Mouse (Mus musculus): ENCODE measurements around the gene Baiap2. TPM values are rescaled to one million over a fixed set of nuclear protein-coding genes. Genes with fewer than 3 reads are reported as not detected.

Baiap2 gene
- total RNA-seq, 2 experiments from 2014 or later = 4.1 to 6.3 TPM

DNA sequence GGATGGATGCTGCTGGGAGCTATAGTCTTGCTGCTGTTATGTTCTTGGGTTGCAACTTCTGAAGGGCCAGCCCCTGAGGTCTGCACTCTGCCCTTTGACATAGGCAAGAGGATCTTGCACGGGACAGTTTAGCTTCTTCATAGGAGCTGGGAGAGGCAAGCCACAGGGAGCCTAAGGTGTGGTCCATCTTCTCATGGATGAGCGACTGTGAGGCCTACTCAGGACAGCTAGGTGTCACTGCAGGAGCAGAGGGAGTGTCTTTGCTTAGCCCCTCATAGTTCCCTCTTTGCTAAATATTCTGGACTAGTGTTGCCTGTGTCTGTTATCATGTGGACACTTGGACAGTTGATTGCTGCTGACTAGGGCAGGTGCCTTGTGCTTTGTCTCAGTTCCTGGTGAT lies 5.3 kb downstream of the Baiap2 start:
- DNase-seq = no peak

DNA sequence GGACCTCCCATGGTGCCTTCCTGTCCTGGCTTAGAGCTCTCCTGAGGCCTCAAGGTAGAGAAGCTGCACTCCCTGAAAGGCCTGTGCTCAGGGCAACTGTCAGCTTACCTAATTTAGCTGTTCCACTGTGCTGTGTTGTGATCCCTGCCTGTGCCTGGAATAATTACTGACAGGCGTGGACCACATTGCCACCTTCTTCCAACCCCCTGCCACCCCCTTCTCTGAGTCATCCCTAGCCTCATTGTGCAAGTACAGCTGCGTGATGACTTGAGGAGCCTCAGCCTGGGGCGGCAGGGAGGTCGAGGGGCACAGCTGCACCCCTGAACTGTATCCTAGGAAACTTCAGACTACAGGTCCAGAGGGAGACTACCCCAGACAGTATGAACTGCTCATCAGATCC lies 5.7 kb downstream of the Baiap2 start:
- DNase-seq = no peak

DNA sequence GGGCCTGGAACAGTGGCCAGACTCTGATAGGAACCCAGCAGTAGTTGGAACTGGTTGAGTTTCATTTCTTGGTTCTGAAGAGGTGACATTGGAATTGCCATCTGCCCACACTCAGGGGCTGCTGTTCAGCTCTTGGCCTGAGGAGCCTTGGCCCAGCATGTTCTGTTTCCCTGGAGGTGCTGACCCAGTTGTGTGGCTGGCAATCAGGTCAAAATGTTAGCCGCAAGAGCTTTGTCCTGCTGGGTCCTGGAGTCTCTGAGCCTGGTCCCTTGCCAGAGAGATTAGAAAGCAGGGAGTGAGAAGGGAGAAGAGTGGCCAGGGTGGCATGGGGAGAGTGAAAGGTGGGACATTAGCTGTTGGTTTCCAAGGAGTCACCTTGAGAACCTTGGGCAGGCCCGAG lies 6.2 kb downstream of the Baiap2 start:
- DNase-seq = no peak

DNA sequence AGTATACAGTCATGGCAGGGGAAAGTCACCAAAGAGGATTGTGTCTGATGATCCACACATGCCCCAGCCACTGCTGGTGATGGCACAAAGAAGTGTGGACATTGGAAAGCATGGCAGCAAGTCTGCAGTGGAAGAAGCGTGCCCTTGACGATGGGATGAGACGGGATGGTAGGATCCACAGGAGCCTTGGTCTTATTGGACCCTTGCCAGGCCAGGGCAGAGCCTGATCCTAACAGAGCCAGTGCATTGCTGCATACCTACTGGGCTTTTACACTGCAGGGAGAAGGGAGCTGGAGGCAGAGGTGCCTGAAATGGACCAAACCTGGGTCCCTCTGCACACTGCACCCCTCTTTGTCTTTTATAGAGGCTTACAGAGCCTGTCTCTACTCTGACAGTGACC lies 8.0 kb downstream of the Baiap2 start:
- no peak for DNase-seq

DNA sequence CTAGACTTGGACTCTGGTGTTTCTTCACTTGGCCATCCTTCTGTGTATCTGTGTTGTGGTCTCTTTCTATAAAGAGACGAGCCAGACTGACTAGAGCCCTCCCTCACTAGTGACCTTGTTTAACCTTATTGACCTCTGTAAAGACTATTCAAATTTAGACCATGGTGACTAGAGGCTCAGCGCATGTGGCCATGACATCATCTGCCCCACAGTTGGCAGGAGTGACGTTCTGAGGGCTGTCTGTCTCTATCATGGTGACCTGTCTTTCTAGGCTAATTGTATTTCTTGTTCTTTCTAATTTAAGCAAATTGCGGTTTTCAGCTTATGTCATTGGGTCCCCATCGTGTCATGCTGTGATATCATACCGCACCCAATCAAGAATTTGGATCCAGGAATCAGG lies 8.8 kb downstream of the Baiap2 start:
- no peak for DNase-seq

DNA sequence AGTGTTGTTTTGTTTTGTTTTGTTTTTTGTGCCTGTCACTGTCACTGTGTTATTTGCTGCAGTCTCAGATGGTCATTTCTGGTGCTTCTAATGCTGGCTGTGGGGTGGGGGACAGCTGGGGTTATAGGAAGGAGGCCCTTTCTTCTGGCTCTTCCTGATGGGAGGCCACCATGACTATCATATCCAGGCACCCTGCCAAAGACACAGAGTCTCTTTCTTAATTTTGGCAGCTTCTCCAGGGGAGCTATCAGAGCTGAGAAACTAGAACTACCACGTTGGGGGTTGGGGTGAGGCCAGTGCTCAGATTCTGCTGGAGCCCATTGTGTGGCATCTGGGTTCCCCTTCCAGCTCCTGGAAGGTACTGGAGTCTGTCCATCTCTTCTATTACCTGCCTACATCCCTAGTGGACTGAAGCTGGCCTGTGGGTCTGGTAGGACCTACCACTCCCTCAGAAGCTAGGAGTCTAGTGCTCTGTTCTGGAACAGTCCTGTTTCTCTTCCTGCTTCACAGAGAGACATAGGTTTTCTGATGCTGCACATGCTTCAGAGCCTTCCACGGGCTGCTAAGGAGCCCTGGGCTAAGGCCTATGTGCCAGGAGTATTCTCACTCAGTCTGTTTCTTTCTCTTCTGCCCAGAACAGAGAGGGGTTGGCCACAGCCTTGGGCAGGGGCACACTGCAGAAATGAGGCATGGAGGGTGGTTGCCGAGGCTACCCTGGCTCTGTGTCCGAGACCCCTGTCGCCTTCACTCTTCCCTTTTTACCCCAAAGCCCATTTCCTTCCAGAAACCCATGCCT lies 10.1 kb downstream of the Baiap2 start:
- peak; percentile 41 for DNase-seq

DNA sequence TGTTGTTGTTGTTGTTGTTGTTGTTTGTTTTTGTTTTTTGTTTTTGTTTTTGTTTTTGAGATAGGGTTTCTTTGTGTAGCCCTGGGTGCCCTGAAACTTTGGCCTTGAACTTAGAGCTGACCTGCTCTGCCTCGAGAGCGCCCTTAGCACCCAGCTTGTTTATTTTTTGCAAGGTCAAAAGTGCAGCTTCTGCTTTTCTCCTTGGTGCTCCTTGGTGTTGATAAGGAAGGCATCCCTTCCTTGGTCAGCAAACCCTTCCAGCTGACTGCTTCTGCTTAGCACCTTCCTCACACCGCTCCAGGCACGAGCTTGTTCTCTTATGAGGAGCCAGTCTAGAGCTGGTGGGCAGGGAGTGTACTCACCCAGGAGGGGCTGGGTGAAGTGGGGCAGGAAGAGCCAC lies 11.7 kb downstream of the Baiap2 start:
- DNase-seq = no peak

DNA sequence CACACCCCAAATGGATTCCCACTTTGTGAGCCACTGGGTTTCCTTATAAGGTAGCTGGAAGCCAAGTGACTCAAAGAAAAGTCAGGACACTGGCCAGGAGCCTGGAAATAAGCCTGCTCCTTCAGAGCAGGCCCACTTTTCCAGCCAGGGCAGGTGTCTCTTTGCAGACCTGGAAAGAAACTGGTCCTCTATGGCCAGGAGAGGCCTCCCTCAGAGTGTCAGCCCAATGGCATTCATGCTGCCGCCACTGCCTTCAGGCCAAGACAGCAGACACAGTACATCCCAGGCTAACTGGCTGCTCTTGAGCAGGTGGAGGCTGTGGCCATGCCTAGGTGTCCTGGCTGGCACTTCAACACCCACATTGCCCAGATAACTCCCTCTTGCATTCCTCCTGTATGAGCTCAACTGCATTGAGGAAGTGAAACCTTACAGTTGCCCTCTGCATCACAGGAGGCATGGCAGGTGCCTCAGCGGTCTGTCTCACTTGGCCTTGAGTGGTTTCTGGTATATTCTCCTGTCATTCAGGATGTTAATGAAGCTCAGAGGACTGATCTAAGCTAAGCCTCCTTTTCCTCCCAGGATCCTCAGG lies 12.3 kb downstream of the Baiap2 start:
- DNase-seq = no peak

DNA sequence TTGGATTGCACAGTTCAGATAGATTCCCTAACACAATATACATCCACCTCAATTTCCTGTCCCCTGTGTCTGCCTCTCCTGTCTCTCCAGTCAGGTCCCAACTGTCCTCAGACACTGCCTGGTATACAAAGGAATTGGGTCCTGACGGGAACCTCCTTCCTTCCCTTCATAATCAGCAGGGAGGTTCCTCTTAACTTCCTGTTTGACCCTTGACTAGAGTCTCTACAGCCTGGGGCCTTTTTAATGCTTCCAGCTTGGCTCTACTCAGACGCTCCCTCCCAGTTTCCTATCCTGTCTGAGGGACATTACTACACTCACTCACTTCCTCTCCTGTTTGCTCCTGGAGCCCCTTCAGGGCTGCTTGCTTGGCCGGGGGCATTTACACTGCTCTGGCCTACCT lies 12.9 kb downstream of the Baiap2 start:
- DNase-seq = no peak

DNA sequence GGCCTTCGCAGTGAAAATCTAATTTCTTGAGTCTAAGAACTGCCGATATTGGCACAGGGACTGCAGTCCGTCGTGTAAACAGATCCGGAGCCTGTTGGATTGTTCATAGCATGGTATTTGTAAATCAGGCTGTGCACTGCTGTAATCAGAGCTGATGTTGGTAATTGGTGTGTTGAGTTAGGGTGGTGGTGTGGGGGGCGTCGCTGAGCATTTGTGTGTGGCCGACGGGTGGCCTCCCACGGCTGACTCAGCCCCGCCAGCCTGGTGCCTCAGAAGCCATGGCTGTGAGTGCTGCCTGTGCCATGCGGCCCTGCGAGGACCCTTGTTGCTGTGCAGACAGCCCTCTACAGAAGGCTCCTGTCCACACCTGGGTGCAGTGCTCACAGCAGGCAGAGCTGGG lies 14.0 kb downstream of the Baiap2 start:
- DNase-seq = no peak

DNA sequence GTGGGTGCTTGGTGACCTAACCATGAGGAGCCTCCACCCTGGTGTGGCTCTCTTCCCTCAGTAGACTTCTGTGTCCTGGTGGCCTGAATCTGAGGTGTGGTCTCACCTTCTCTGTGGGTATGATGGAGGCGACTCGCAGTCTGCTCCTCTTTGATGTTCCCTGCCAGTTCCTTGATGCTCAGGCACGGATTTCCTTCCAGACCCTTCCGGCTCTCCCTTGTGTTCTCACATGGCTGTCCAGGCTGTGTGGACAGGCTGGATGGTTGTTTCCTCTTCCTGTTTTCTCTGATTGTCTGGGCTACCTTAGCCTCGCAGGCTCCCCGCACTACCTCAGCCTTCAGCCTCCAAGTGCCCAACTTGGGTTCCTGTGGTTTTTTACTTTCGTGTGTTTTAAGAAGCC lies 16.3 kb downstream of the Baiap2 start:
- DNase-seq = no peak

DNA sequence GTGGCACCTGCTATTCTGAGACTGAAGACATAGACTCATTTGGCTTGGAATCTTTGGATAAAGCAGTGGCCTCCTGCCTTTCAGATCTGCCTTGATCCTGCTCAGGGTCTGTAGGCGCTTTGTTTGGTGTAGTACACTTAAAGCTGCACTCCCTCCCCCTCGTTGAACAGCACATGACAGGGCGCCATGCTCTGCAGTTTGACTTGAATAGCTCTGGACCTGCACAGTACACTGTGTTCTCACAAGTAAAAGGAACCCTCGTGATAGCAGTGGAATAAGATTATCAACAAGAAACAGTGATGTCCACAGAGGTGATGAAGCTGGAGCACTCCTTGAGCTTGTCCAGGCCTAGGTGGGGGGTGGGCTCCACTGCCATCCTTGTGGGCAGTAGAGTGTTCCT lies 17.2 kb downstream of the Baiap2 start:
- DNase-seq = no peak

DNA sequence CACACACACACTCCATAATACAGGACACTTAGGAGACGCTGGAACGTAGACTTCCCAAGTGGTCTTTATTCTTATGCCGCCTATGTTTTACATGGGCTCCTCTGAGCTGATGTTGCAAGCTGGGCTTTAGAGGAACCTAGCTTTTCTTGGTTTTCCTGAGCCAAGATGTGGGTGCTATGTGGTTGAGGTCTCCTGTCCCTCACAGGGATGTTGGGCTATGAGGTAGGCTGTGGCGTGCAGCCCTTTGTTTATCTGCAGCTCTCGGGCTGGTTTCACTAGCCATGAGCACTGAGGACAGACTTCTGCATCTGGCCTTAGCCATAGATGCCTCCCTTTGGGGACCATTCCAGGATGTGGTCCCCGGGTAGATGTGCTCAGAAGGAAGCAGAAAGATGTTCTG lies 18.1 kb downstream of the Baiap2 start:
- DNase-seq = no peak

DNA sequence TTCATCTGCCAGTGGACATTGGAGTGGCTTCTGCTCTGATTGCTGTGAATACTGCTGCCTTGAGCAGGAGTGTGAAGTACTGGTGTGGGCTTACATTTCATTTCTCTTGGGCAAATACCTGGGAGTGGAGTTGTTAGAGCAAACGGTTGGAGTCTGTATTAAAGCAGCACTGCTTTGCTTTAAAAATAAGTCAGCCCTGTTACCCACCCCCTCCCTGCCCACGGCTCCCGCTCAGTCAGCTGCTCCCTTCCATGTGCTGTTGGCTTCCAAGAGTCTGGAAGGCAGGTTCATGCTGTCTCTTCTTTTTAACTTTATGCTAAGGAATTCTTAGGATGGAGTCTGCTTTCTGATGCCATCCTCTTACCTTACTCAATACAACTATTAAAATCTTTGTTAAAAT lies 18.9 kb downstream of the Baiap2 start:
- no peak for DNase-seq

DNA sequence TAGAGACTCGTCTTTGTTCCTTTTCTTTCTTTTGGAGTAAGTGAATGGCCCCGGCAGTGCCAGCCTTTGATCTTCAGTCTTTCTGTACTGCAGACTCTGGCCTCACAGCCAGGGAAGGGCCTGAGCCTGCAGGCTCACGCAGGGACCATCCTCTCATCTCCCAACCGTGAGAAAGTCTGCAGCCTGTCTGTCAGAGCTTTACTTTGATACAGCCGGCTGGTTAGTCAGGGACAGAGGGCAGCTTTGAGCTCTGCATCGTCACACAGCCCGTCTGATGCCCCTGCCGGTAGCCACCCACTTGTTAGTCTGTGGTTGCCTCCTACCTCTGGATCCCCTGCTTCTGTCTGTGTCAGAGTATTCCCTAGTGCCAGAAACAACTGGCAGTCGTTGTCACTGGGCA lies 22.5 kb downstream of the Baiap2 start:
- DNase-seq = no peak

DNA sequence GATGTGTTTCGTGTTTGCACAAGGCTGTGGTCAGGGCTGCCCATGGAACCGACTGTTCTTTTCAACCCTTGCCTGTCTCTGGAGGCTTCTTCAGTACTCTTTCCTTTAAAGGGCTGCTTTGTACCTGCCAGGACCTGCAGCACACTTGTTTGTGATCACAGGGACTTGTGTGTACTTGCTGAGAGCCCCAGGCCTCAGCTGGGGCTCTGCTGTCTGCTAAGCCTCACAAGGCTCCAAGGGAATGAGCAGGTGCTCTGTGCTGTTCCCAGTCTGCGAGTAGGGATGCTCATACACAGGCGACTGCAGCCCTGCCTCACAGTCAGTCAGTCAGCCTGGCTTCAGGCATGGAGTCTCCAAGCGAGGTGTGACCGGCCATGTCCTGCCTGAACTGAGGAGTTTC lies 23.7 kb downstream of the Baiap2 start:
- no peak for DNase-seq

DNA sequence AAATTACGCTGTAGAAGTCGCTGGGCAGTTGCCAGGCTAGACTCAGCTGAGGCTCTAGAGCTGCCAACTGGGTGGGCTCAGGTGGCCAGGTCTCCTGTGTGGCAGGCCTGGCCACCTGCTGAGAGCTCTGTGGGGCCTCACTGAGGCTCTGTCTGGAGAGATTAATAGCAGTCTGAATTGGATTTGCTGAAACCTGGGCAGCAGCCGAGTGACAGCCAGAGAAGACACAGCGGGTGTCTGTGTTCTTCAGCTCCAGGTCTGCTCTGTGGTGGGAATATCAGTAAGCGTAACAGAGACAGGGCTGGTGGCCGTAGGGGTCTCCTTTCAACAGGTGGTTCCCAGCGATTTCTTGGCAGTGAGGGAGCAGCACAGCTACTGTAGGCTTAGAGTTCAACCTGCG lies 24.8 kb downstream of the Baiap2 start:
- DNase-seq = no peak

DNA sequence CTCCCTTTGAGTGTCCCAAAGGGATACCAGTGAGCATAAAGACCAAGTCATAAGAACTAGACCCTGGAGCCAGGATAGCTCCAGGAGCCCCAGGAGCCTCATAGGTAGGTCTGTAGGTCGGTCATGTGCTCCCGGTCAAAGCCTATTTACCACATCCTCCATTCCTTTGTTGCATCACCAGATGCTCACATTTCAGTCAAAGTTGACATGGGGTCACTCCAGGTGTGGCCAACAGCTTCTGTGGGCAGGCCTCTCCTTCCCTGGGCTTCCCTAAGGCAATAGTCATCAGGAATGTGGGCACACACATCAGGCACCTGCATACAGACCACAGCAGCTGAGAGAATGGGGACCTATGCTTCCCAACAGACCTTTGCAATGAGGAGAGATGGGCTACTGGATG lies 25.3 kb downstream of the Baiap2 start:
- no peak for DNase-seq

DNA sequence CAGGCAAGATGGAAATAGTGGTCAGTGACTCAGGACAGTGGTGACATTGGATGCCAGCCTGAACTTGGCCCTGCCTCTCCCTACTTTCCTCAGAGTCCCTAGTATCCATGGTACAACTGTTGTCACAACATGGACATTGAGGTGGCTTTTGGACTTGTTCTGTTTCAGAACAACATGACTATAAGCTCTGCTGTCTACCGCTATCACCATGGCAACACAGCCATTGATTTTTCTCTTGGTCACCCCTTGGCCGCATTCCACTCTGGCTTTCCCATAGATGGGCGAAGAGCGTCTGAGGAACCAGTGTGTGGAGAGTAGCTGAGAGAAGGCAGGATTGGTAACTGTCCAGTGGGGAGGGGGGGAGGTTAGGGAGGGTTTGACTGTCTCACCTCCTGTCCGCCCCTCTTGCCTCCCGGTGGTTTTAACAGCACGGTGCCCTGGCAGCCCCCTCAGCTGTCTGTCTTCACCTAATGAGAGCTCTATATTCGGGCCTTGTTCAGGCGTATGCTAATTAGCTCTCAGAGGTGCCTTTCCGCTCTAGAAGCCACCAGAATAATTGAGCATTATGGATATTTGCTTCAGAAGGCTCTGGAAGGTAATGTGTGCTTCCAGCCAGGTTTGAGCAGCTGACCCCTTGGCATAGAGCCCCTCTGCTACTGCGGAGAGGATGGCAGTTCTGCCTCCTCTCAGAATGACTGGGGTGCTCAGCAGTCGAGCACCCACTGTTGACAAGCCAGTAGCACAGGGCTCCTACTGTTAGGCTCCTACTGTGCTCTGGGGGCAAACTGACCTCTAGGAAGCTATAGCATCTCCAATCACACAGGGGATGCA lies 27.7 kb downstream of the Baiap2 start:
- no peak for DNase-seq

DNA sequence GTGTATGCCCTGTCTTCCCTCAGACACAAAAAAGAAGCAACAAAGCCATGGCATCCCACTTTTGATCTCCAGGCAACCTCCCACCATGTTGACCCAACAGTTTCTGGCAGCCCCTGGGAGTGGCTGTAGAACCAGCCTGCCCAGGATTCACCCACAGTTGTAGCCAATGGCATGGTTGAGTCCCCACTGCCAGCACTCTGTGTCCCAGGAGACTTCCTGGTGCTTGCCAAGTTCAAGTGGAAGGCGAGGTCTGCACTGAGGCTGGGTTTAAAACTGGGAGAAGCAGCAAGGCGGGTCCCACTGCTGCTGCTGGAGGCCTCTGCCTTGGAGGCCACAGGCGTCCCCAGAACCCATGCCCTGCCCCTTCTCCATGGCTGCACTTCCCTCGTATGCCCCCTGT lies 31.2 kb downstream of the Baiap2 start:
- DNase-seq = no peak

DNA sequence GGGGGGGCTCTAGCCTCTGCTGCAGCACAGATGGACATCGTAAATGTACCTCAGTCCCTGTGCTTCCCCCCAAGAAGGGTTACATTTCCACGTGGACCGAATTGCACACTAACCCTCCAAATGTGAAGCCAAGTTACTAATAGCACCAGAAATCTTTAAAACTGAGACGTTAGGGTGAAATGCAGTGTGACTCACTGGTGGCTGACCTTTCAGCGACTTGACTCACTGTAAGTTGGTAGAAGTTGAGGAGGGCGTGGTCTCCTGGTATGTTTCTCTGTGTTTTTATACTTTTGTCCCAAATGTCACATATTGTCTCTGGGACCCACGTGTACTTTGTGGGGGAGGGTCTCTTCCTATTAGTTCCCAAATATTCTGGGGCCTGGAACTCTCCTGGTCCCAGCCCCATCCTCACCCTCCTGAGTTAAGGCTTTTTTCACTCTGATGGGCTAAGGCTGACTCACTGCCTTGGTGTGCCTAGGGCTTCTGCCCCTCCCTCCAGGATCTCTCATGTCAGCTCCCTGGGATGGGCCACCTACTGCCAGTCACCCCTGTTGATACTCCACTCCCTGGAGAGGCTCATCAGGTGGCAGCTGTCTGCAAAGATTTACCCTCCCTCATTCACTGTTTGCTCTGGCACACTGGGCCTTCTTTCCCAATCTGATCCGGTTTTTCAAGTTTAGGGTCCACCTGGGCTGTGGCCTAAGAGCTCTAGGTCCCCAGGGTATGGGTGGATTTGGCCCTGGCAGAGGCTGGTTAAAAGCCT lies 33.4 kb downstream of the Baiap2 start:
- no peak for DNase-seq

DNA sequence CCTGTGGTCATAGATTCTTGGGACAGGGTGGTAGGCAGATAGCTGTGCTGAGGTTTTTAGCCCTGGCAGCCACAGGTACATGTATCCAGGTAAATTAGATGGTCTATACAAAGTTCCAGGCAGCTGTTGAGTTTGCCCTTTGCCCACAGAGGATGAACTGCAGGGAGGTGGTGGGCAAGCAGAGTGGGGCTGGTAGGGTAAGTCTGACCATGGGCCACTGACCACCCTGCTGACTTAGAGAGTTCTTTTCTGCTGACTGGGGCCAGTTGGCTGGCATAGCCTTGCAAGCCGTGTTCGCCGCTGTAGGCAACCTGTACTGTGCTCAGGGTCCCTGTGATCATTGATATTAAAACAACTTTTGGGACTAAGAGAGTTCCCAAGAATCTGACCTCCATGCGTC lies 36.1 kb downstream of the Baiap2 start:
- DNase-seq = no peak

Data from gastrocnemius, postnatal 10 days (tissue).